ENCODE assay signal across 18 mouse cellular contexts in the genomic region with DNA sequence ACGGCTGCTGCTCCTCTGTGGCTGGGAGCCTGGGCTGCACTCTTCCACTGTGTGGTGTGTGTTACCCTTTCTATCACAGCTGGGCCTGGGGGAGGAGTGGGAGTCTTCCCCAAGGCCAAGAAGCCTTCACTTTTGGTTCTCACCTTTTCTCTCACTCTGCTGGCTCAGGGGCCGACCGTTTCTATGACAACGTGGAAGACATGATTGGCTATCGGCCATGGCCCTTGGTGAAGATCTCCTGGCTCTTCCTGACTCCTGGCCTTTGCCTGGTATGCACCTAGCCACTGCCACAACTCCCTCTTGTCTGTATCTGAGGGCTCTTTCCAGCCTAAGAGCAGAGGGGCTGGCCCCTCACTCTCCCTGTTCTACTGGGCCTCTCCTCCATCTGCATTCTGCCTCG. TPM values are rescaled to one million over a fixed set of nuclear protein-coding genes. Genes with fewer than 3 reads are reported as not detected.
"Had no signal": no experiment of that assay in that cellular context is flagged by ENCODE, and none has a peak within 500 bp of the region (broad histone marks: within the 10 kb centered on the region; RNA-seq: fewer than 3 reads in every experiment).

No protein-coding gene starts in this region.

- H3K9me3 ChIP-seq: liver, embryonic 13.5 days; neural tube, embryonic 13.5 days had no signal

- H3K9ac ChIP-seq: liver, embryonic 13.5 days; neural tube, embryonic 13.5 days had no signal

- H3K4me3 ChIP-seq: left cerebral cortex, adult 2 months; liver, embryonic 13.5 days; myocyte; neural tube, embryonic 13.5 days had no signal

- H3K27ac ChIP-seq: kidney, postnatal 0 days; left cerebral cortex, adult 2 months; liver, embryonic 13.5 days; neural tube, embryonic 13.5 days had no signal

- H3K36me3 ChIP-seq: liver, embryonic 13.5 days; neural tube, embryonic 13.5 days had no signal

- H3K27me3 ChIP-seq: liver, embryonic 13.5 days; neural tube, embryonic 13.5 days had no signal

- ATAC-seq: midbrain, embryonic 16.5 days had no signal

- H3K4me2 ChIP-seq: liver, embryonic 13.5 days; midbrain, embryonic 11.5 days; neural tube, embryonic 13.5 days had no signal

- DNase-seq: kidney, adult 18-20 months; kidney, adult 9 months; kidney, postnatal 36 days; layer of hippocampus, postnatal 36 days; liver, embryonic 13.5 days; lung, adult 2 months; lung, postnatal 14 days; lung, postnatal 4 days; thymus, adult 18-20 months; thymus, postnatal 36 days had no signal

- H3K4me1 ChIP-seq: liver, embryonic 13.5 days had no signal

RNA-seq across cellular contexts. Expression of gene Slc6a12, which starts 20.2 kb away (rescaled TPM):
- total RNA-seq: megakaryocyte-erythroid progenitor cell, adult 5-6 weeks had no signal
- polyA plus RNA-seq: lung, embryonic 16.5 days; myocyte had no signal
